Mouse (Mus musculus): ENCODE measurements around the gene Glud1. TPM values are rescaled to one million over a fixed set of nuclear protein-coding genes. Genes with fewer than 3 reads are reported as not detected.

Glud1 gene
- total and polyA plus RNA-seq, 3 experiments, result 87.3 to 143 (median 116) TPM

- in situ Hi-C loops (cut with MboI; ENCODE audit: low pct_ligation_motif_present, low pct_unique_long_range_greater_than_20kb, low sequenced_read_pairs) (no loop called here), dilution Hi-C loops (cut with MboI; ENCODE audit: extremely low pct_ligation_motif_present, extremely low pct_unique_long_range_greater_than_20kb, low sequenced_read_pairs) (no loop called here)
- no peak overlapping the region for H3K27ac ChIP-seq (ENCODE audit: insufficient read depth, low read depth)
Observed at GRCm38 (mm10) chr14:34314796-34315195, 4.3 kb downstream of the Glud1 start.

DNA sequence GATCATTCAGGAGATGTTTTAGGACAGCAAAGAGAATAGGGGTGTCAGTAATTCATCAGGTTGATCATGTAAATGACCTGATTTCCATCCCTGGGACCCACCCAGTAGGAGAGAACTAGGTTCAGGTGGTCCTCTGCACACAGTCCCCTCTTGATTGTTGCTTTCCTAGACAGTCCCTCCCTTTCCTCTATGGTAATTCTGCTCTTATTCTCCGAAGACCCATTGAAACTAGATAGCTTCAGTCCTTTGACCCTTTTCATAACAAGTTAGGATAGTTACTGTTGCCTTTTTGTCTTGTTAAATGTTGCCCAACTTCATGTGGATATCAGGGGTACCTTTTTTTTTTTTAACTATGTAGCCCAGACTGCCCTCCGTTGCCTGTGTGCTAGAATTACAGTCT, 5.8 kb downstream of the Glud1 start:
- no peak for DNase-seq (ENCODE audit: extremely low read depth)
- H3K27ac ChIP-seq (ENCODE audit: insufficient read depth, low read depth), result no peak overlapping the region
- dilution Hi-C loops (cut with MboI; ENCODE audit: extremely low pct_ligation_motif_present, extremely low pct_unique_long_range_greater_than_20kb, low sequenced_read_pairs), result no loop called here
- TF ChIP-seq CHD1 (IDR thresholded peaks at IDR 0.05; ENCODE audit: low read depth, low read length) (no peak), UBTF (IDR thresholded peaks at IDR 0.05; ENCODE audit: low read depth, low read length) (no peak), ELF1 (IDR thresholded peaks at IDR 0.05; ENCODE audit: low read depth, low read length) (no peak), MYC (IDR thresholded peaks at IDR 0.05; ENCODE audit: low read depth, low read length) (no peak)
- in situ Hi-C loops (cut with MboI; ENCODE audit: low pct_ligation_motif_present, low pct_unique_long_range_greater_than_20kb, low sequenced_read_pairs), result no loop called here
- no peaks in the 10 kb centered on the region for H3K27me3 ChIP-seq (replicated peaks)
- peaks cover 9 to 46% of the 10 kb centered on the region in 2 experiments for H3K36me3 ChIP-seq (replicated peaks in 1 of 2; ENCODE audit: control insufficient read depth in 1 of 2, insufficient read depth in 1 of 2, low read length in 1 of 2)
- H3K4me3 ChIP-seq (replicated peaks in 1 of 3; ENCODE audit: low read depth in 2 of 3, low read length in 2 of 3, poor library complexity in 1 of 3), result no peak overlapping the region
- H3K9ac ChIP-seq (ENCODE audit: insufficient read depth, low read depth), result no peak overlapping the region
- H3K9me3 ChIP-seq (replicated peaks; ENCODE audit: low read length), result no peaks in the 10 kb centered on the region
- peaks cover 41% of the 10 kb centered on the region for H3K79me2 ChIP-seq (replicated peaks; ENCODE audit: control insufficient read depth, extremely low read depth, insufficient read depth, poor library complexity, severe bottlenecking)
- peaks cover 4 to 38% of the 10 kb centered on the region in 2 experiments; a peak in 3 of 4 replicates for H3K4me1 ChIP-seq (ENCODE audit: control insufficient read depth in 1 of 2, insufficient read depth in 2 of 2)
- no peak overlapping the region for H3K4me2 ChIP-seq (ENCODE audit: insufficient read depth, low read depth, poor library complexity, severe bottlenecking)

More at GRCm38 (mm10) chr14:34314796-34315195, 4.3 kb downstream of the Glud1 start:
- Histone ChIP-seq H3K4me2 (ENCODE audit: insufficient read depth, low read depth, poor library complexity, severe bottlenecking) (no peak overlapping the region), H3K79me2 (replicated peaks; ENCODE audit: control insufficient read depth, extremely low read depth, insufficient read depth, poor library complexity, severe bottlenecking) (peaks cover 46% of the 10 kb centered on the region), H3K4me3 (replicated peaks in 1 of 3; ENCODE audit: low read depth in 2 of 3, low read length in 2 of 3, poor library complexity in 1 of 3) (no peak overlapping the region), H3K4me1 (ENCODE audit: control insufficient read depth in 1 of 2, insufficient read depth in 2 of 2) (peaks cover 4 to 38% of the 10 kb centered on the region in 2 experiments; a peak in 3 of 4 replicates), H3K36me3 (replicated peaks in 1 of 2; ENCODE audit: control insufficient read depth in 1 of 2, insufficient read depth in 1 of 2, low read length in 1 of 2) (peaks cover 4 to 31% of the 10 kb centered on the region in 2 experiments), H3K27me3 (replicated peaks) (no peaks in the 10 kb centered on the region), H3K9ac (ENCODE audit: insufficient read depth, low read depth) (no peak overlapping the region), H3K9me3 (replicated peaks; ENCODE audit: low read length) (no peaks in the 10 kb centered on the region)
- no peak for DNase-seq (ENCODE audit: extremely low read depth)
- TF ChIP-seq JUND (conservative IDR thresholded peaks at IDR 0.05; ENCODE audit: low read depth, low read length), result no peak
- no peak for TF ChIP-seq NELFE (IDR thresholded peaks at IDR 0.05; ENCODE audit: low read depth, low read length)
- no peak for TF ChIP-seq SMC3 (IDR thresholded peaks at IDR 0.05; ENCODE audit: low read depth, low read length)
- TF ChIP-seq IRF4 (IDR thresholded peaks at IDR 0.05; ENCODE audit: low read depth, low read length), result no peak
- TF ChIP-seq E2F4 (IDR thresholded peaks at IDR 0.05; ENCODE audit: insufficient replicate concordance, low read depth, low read length), result no peak
- TF ChIP-seq HCFC1 (IDR thresholded peaks at IDR 0.05; ENCODE audit: low read depth, low read length), result no peak
- no peak for TF ChIP-seq ELF1 (IDR thresholded peaks at IDR 0.05; ENCODE audit: low read depth, low read length)
- TF ChIP-seq MXI1 (IDR thresholded peaks at IDR 0.05; ENCODE audit: low read depth, low read length), result no peak
- no peak for TF ChIP-seq POLR2A (IDR thresholded peaks at IDR 0.05; ENCODE audit: low read depth, low read length)
- TF ChIP-seq ZNF384 (IDR thresholded peaks at IDR 0.05; ENCODE audit: low read depth, low read length), result no peak
- TF ChIP-seq SIN3A (IDR thresholded peaks at IDR 0.05; ENCODE audit: low read length), result no peak
- TF ChIP-seq CHD1 (IDR thresholded peaks at IDR 0.05; ENCODE audit: low read depth, low read length), result no peak
- TF ChIP-seq KAT2A (IDR thresholded peaks at IDR 0.05; ENCODE audit: insufficient replicate concordance, low read length), result no peak
- TF ChIP-seq RAD21 (IDR thresholded peaks at IDR 0.05; ENCODE audit: low read depth, low read length), result no peak
- TF ChIP-seq MAFK (IDR thresholded peaks at IDR 0.05; ENCODE audit: insufficient replicate concordance, low read length), result no peak
- TF ChIP-seq BHLHE40 (IDR thresholded peaks at IDR 0.05; ENCODE audit: low read depth, low read length), result no peak
- TF ChIP-seq NRF1 (IDR thresholded peaks at IDR 0.05; ENCODE audit: low read depth, low read length), result no peak
- TF ChIP-seq PAX5 (IDR thresholded peaks at IDR 0.05; ENCODE audit: low read length), result no peak
- no peak for TF ChIP-seq GABPA (IDR thresholded peaks at IDR 0.05; ENCODE audit: insufficient replicate concordance, low read depth, low read length)
- no peak for TF ChIP-seq RCOR1 (conservative IDR thresholded peaks at IDR 0.05; ENCODE audit: low read depth, low read length)
